Mouse (Mus musculus) hindbrain, embryonic 16.5 days (tissue): ENCODE data around the gene Gnb4. TPM values are rescaled to one million over a fixed set of nuclear protein-coding genes. Genes with fewer than 3 reads are reported as not detected.

Experiments used
- ATAC-seq: fragments of 200-750 bp; cut with Nextera tagmentation; 2 replicates; pipeline ENCODE4 v1.8.0; 2017; ENCODE audit warnings: moderate TSS enrichment, moderate library complexity
- H3K27ac ChIP-seq: fragments of 300-500 bp; sonication (generic); 2 replicates; pipeline ENCODE4 v1.5.1; 2014; ENCODE audit warnings: low read depth, mild to moderate bottlenecking, control low read depth, low read length, moderate library complexity
- H3K27me3 ChIP-seq: fragments of 300-500 bp; sonication (generic); replicated peaks from 2 replicates; pipeline ENCODE4 v1.6.1; 2014; ENCODE audit warnings: low read length; ENCODE audit not compliant: control insufficient read depth, insufficient read depth
- H3K36me3 ChIP-seq: fragments of 300-500 bp; sonication (generic); 2 replicates; pipeline ENCODE4 v1.6.1; 2014; ENCODE audit warnings: mild to moderate bottlenecking, low read length, moderate library complexity, mixed read lengths; ENCODE audit not compliant: control insufficient read depth, insufficient read depth
- H3K4me1 ChIP-seq: fragments of 300-500 bp; sonication (generic); 2 replicates; pipeline ENCODE4 v1.6.1; 2014; ENCODE audit warnings: low read depth, low read length; ENCODE audit not compliant: control insufficient read depth, insufficient read depth
- H3K4me2 ChIP-seq: fragments of 300-500 bp; sonication (generic); 2 replicates; pipeline ENCODE4 v1.6.1; 2014; ENCODE audit warnings: mild to moderate bottlenecking, low read length, control low read depth, moderate library complexity
- H3K4me3 ChIP-seq: fragments of 300-500 bp; sonication (generic); 2 replicates; pipeline ENCODE4 v1.5.1; 2014; ENCODE audit warnings: mild to moderate bottlenecking, low read length, control low read depth, moderate library complexity
- H3K9ac ChIP-seq: fragments of 300-500 bp; sonication (generic); 2 replicates; pipeline ENCODE4 v1.6.1; 2014; ENCODE audit warnings: low read depth, mild to moderate bottlenecking, control low read depth, low read length, moderate library complexity
- H3K9me3 ChIP-seq: fragments of 300-500 bp; sonication (generic); 2 replicates; pipeline ENCODE4 v1.6.1; 2014; ENCODE audit warnings: mild to moderate bottlenecking, low read length, moderate library complexity; ENCODE audit not compliant: control insufficient read depth
- WGBS: fragments of 180-500 bp; shearing (Covaris S2); extraction: QIAGEN DNeasy Blood & Tissue Kit; methylation state at CpG from one replicate; pipeline ENCODE4 v1.1.7; 2014; 5-methylcytosine and 5-hydroxymethylcytosine counted together
- polyA plus RNA-seq: library from polyadenylated mRNA; unstranded; fragments of >200 nt; fragmentation: Nextera tagmentation; extraction: Ambion mirVana; gene quantifications from 2 replicates; pipeline ENCODE4 v1.2.1, GENCODE M21; 2015

Gene Gnb4
- polyA plus RNA-seq, 1 experiment from 2014 or later, result 118 TPM

GRCm38 (mm10) chr3:32652739-32653138 lies 36.4 kb upstream of the Gnb4 start:
- Histone ChIP-seq H3K4me1 (no peaks in the 10 kb centered on the region), H3K27ac (no peak overlapping the region), H3K27me3 (no peaks in the 10 kb centered on the region), H3K9me3 (no peaks in the 10 kb centered on the region; the same call in 1 of the 2 replicates), H3K4me3 (no peak overlapping the region), H3K4me2 (no peak overlapping the region), H3K36me3 (no peaks in the 10 kb centered on the region), H3K9ac (no peak overlapping the region)
- ATAC-seq, result no peak
- WGBS, result 81% methylated on average over 4 of the region's 4 CpGs

DNA sequence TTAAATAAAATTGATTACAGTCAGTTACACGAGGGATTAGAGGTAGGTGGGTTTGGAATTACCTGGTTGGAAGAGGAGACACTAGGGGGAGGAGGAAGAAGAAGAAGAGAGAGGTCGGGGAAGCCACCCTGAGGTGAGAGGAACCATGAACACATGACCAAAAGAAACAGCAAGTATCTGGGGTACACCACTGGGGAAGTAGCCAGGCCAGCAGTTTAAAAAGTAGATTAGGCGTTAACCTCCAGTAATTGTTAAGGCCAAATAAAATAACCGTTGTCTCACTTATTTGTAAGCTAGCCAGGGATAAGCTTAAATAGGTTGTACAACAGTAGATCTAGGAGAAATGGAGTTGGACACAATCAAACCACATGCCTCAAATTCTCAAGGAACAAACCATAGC lies 32.9 kb upstream of the Gnb4 start:
- no peak overlapping the region for H3K4me3 ChIP-seq
- ATAC-seq, result no peak
- H3K27ac ChIP-seq, result no peak overlapping the region
- WGBS, result 77% methylated on average over 4 of the region's 4 CpGs
- H3K27me3 ChIP-seq, result no peaks in the 10 kb centered on the region
- H3K9ac ChIP-seq, result no peak overlapping the region
- no peaks in the 10 kb centered on the region for H3K36me3 ChIP-seq
- no peak overlapping the region for H3K4me2 ChIP-seq
- H3K9me3 ChIP-seq, result no peaks in the 10 kb centered on the region; the same call in 1 of the 2 replicates
- no peaks in the 10 kb centered on the region for H3K4me1 ChIP-seq

- no peak overlapping the region for H3K27ac ChIP-seq
- H3K9ac ChIP-seq, result no peak overlapping the region
- 87% methylated on average over 4 of the region's 4 CpGs for WGBS
- no peaks in the 10 kb centered on the region for H3K27me3 ChIP-seq
- H3K9me3 ChIP-seq, result no peaks in the 10 kb centered on the region
- no peak for ATAC-seq
- H3K4me3 ChIP-seq, result no peak overlapping the region
- no peaks in the 10 kb centered on the region for H3K4me1 ChIP-seq
- no peaks in the 10 kb centered on the region for H3K36me3 ChIP-seq
- no peak overlapping the region for H3K4me2 ChIP-seq
These were observed 30.5 kb upstream of the Gnb4 start for GRCm38 (mm10) chr3:32646918-32647317.

DNA sequence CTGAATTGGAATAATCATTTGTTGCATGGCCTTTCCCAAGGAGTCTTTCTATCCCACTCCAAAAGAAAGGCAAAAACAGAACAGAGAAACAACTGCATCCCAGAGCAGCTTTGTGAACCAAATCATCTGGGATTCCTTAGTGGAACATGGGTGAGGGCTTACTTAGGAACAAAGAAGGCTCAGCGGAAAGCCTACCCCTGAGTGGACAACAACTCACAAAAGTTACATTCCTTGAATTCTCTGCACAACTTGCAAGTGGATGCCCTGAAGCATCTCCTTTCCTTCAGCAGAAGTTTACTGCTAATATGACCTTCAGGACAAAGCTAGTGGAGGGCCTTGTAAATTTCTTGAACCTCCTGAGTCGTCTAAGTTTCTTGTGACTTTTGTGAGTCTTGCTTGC lies 28.4 kb upstream of the Gnb4 start:
- Histone ChIP-seq H3K9ac (no peak overlapping the region), H3K4me1 (no peaks in the 10 kb centered on the region), H3K27me3 (no peaks in the 10 kb centered on the region), H3K36me3 (no peaks in the 10 kb centered on the region), H3K27ac (no peak overlapping the region), H3K9me3 (no peaks in the 10 kb centered on the region), H3K4me3 (no peak overlapping the region), H3K4me2 (no peak overlapping the region)
- no peak for ATAC-seq
- WGBS, result 82% methylated on average over 2 of the region's 2 CpGs

- H3K4me3 ChIP-seq, result no peak overlapping the region
- H3K36me3 ChIP-seq, result no peaks in the 10 kb centered on the region
- WGBS, result 76% methylated on average over 6 of the region's 6 CpGs
- no peak overlapping the region for H3K9ac ChIP-seq
- no peak overlapping the region for H3K27ac ChIP-seq
- no peaks in the 10 kb centered on the region for H3K4me1 ChIP-seq
- H3K27me3 ChIP-seq, result no peaks in the 10 kb centered on the region
- no peaks in the 10 kb centered on the region for H3K9me3 ChIP-seq
- no peak for ATAC-seq
- H3K4me2 ChIP-seq, result no peak overlapping the region
These were observed 25.7 kb upstream of the Gnb4 start for GRCm38 (mm10) chr3:32642116-32642515.

DNA sequence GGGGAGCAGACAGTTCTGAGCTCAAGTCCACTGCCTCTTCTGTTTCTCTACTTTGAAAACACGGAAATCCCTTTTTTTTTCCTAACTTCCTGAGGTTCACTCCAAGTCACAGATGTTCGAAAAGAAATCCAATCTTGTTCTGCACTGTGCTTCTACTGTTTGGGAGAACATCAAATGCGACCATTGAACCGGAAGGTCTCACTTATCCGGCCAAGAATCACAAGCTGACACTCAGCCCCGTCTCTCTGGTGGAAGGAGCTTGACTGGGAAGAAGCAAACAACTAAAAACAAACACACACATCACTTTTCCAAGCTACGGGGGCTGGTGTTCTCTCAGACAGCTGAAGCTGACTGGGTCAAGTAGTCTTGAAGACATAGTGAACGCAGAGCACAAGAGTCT lies 21.9 kb upstream of the Gnb4 start:
- WGBS, result 61% methylated on average over 8 of the region's 8 CpGs
- H3K36me3 ChIP-seq, result no peaks in the 10 kb centered on the region

DNA sequence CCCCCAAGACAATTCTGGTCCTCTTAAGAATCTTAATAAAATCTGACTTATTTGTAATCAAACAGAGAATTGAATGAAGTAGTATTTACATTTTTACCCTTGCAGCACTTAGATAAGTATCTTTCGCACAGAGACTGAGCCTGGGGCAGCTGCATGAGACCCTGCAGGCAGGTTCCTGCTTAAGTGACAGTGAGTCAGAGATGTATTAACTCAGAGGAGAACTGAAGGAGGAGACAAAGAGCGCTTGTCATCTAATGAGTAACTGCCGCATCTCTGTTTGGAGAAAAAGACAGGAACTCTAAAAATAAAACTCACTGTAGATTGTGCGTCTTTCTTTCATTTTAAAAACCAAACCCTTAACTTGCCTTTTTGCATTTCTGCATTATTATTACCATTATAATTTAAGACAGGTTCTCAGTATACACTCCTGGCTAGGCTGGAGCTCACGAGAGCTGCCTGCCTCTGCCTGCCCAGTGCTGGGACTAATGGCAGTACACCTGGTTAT lies 16.4 kb upstream of the Gnb4 start:
- H3K9ac ChIP-seq, result no peak overlapping the region
- no peaks in the 10 kb centered on the region for H3K36me3 ChIP-seq
- 75% methylated on average over 5 of the region's 5 CpGs for WGBS
- H3K9me3 ChIP-seq, result no peaks in the 10 kb centered on the region
- H3K4me2 ChIP-seq, result no peak overlapping the region
- no peak for ATAC-seq
- H3K4me1 ChIP-seq, result no peaks in the 10 kb centered on the region
- H3K27ac ChIP-seq, result no peak overlapping the region
- H3K4me3 ChIP-seq, result no peak overlapping the region
- no peaks in the 10 kb centered on the region for H3K27me3 ChIP-seq

More for the DNA sequence above, 21.9 kb upstream of the Gnb4 start:
- Histone ChIP-seq H3K27me3 (no peaks in the 10 kb centered on the region), H3K4me1 (no peaks in the 10 kb centered on the region), H3K4me2 (no peak overlapping the region), H3K9ac (no peak overlapping the region), H3K27ac (no peak overlapping the region), H3K9me3 (no peaks in the 10 kb centered on the region), H3K4me3 (no peak overlapping the region)
- 0 out of 2 replicates have a peak, but pooled peaks have one; percentile 40 for ATAC-seq

- no peaks in the 10 kb centered on the region for H3K27me3 ChIP-seq
- H3K4me1 ChIP-seq, result no peaks in the 10 kb centered on the region
- no peak for ATAC-seq
These were observed 13.8 kb upstream of the Gnb4 start for GRCm38 (mm10) chr3:32630210-32630609.

GRCm38 (mm10) chr3:32628141-32628540 lies 11.8 kb upstream of the Gnb4 start:
- ATAC-seq, result no peak
- H3K9me3 ChIP-seq, result no peaks in the 10 kb centered on the region
- WGBS, result 85% methylated on average over 7 of the region's 7 CpGs
- no peak overlapping the region for H3K4me3 ChIP-seq
- H3K4me2 ChIP-seq, result no peak overlapping the region
- H3K9ac ChIP-seq, result no peak overlapping the region
- no peaks in the 10 kb centered on the region for H3K4me1 ChIP-seq
- H3K27me3 ChIP-seq, result no peaks in the 10 kb centered on the region
- no peaks in the 10 kb centered on the region for H3K36me3 ChIP-seq
- no peak overlapping the region for H3K27ac ChIP-seq

More at GRCm38 (mm10) chr3:32630210-32630609, 13.8 kb upstream of the Gnb4 start:
- no peak overlapping the region for H3K27ac ChIP-seq
- H3K4me3 ChIP-seq, result no peak overlapping the region
- H3K9ac ChIP-seq, result no peak overlapping the region
- no peak overlapping the region for H3K4me2 ChIP-seq
- no peaks in the 10 kb centered on the region for H3K36me3 ChIP-seq
- no peaks in the 10 kb centered on the region for H3K9me3 ChIP-seq
- 68% methylated on average over 4 of the region's 4 CpGs for WGBS

GRCm38 (mm10) chr3:32622106-32622505 lies 5.7 kb upstream of the Gnb4 start:
- 92% methylated on average over 3 of the region's 3 CpGs for WGBS
- Histone ChIP-seq H3K9ac (no peak overlapping the region), H3K27me3 (no peaks in the 10 kb centered on the region), H3K27ac (no peak overlapping the region), H3K9me3 (no peaks in the 10 kb centered on the region), H3K4me3 (no peak overlapping the region), H3K4me1 (no peaks in the 10 kb centered on the region), H3K36me3 (no peaks in the 10 kb centered on the region), H3K4me2 (no peak overlapping the region)
- no peak for ATAC-seq
